ENCODE assay signal across 7 mouse cellular contexts in genomic region chr7:5052931-5053343, GRCm38 (mm10). TPM values are rescaled to one million over a fixed set of nuclear protein-coding genes. Genes with fewer than 3 reads are reported as not detected.
DNase-seq lines count a peak whose midpoint lies in the region; ATAC-seq and TF ChIP-seq lines count a peak whose summit lies in the region.

No protein-coding gene starts in this region.

- no peaks in the 10 kb centered on the region for H3K36me3 ChIP-seq in lung, embryonic 15.5 days
- H3K36me3 ChIP-seq in intestine, postnatal 0 days (ENCODE audit: control insufficient read depth, insufficient read depth) = no peaks in the 10 kb centered on the region
- H3K36me3 ChIP-seq in splenic B cell, adult 2 months (ENCODE audit: control insufficient read depth, insufficient read depth, low read length, poor library complexity, severe bottlenecking) = no peaks in the 10 kb centered on the region

- H3K4me3 ChIP-seq in lung, embryonic 15.5 days = peak overlapping the region; percentile 85
- peak overlapping the region; percentile 61 for H3K4me3 ChIP-seq in embryonic fibroblast, embryonic 13.5 days (ENCODE audit: insufficient read depth, low read length)
- peak overlapping the region; percentile 57 for H3K4me3 ChIP-seq in intestine, postnatal 0 days (ENCODE audit: low read depth, low read length)

- peaks cover 39% of the 10 kb centered on the region for H3K4me1 ChIP-seq in lung, embryonic 15.5 days
- H3K4me1 ChIP-seq in embryonic fibroblast, embryonic 13.5 days (ENCODE audit: control insufficient read depth, insufficient read depth, low read length) = no peaks in the 10 kb centered on the region
- H3K4me1 ChIP-seq in intestine, postnatal 0 days (replicated peaks; ENCODE audit: control insufficient read depth, insufficient read depth, low read length) = no peaks in the 10 kb centered on the region

- peak overlapping the region; percentile 94 for H3K4me2 ChIP-seq in lung, embryonic 15.5 days
- peak overlapping the region; percentile 89 for H3K4me2 ChIP-seq in intestine, postnatal 0 days (replicated peaks; ENCODE audit: low read depth)

- WGBS in lung, embryonic 15.5 days = 4% methylated on average over 45 of the region's 45 CpGs
- 6% methylated on average over 45 of the region's 45 CpGs for WGBS in intestine, postnatal 0 days

- no peak for TF ChIP-seq CTCF in embryonic fibroblast, embryonic 13.5 days (IDR thresholded peaks at IDR 0.05; ENCODE audit: borderline replicate concordance, insufficient read depth, low read length)
- TF ChIP-seq CTCF in intestine, postnatal 0 days (IDR thresholded peaks at IDR 0.05; ENCODE audit: low read depth) = no peak

- no peak for ATAC-seq in lung, embryonic 15.5 days (ENCODE audit: borderline replicate concordance, extremely low read depth, low FRiP score, low TSS enrichment)
- no peak for ATAC-seq in intestine, postnatal 0 days

- peak overlapping the region; percentile 36; the same call in 1 of the 2 replicates for H3K9ac ChIP-seq in lung, embryonic 15.5 days
- no peak overlapping the region for H3K9ac ChIP-seq in intestine, postnatal 0 days (ENCODE audit: low read depth, low read length)

- DNase-seq in lung, postnatal 14 days = no peak
- peak; percentile 31 for DNase-seq in splenic B cell, adult 2 months (ENCODE audit: low read depth, low spot score)
- DNase-seq in layer of hippocampus, adult 9-10 months (ENCODE audit: low spot score) = no peak
- DNase-seq in spleen, adult 18-20 months = no peak

- no peaks in the 10 kb centered on the region for H3K9me3 ChIP-seq in lung, embryonic 15.5 days
- H3K9me3 ChIP-seq in intestine, postnatal 0 days (ENCODE audit: control insufficient read depth) = no peaks in the 10 kb centered on the region

- no peak overlapping the region for H3K27ac ChIP-seq in lung, embryonic 15.5 days
- no peak overlapping the region for H3K27ac ChIP-seq in embryonic fibroblast, embryonic 13.5 days (ENCODE audit: insufficient read depth, low read length)
- no peak overlapping the region for H3K27ac ChIP-seq in intestine, postnatal 0 days (ENCODE audit: low read depth, low read length)

- 0 out of 2 replicates have a peak, but pooled peaks have one; percentile 16 for TF ChIP-seq POLR2A in embryonic fibroblast, embryonic 13.5 days (IDR thresholded peaks at IDR 0.05; ENCODE audit: low read depth, low read length)

- H3K27me3 ChIP-seq in lung, embryonic 15.5 days = peaks cover 63% of the 10 kb centered on the region
- peaks cover 62% of the 10 kb centered on the region for H3K27me3 ChIP-seq in intestine, postnatal 0 days (replicated peaks; ENCODE audit: control insufficient read depth, insufficient read depth, low read length)
- no peaks in the 10 kb centered on the region for H3K27me3 ChIP-seq in splenic B cell, adult 2 months (ENCODE audit: control insufficient read depth, insufficient read depth, low read length, poor library complexity, severe bottlenecking)

RNA-seq across cellular contexts. Expression of gene Zfp580, which starts 1.6 kb away (rescaled TPM):
- polyA plus RNA-seq in lung, embryonic 15.5 days (2015; fragmentation: Nextera tagmentation; extraction: Ambion mirVana) = 29.2 and 30.0 TPM in 2 replicates
- 11.8 and 18.1 TPM in 2 replicates for polyA plus RNA-seq in embryonic fibroblast, embryonic 13.5 days (2011; ENCODE audit: insufficient read length, low read depth, missing spikeins)
- polyA plus RNA-seq in intestine, postnatal 0 days (2015; fragmentation: Nextera tagmentation; extraction: Ambion mirVana) = 15.8 and 16.9 TPM in 2 replicates

RNA-seq across cellular contexts. Expression of gene U2af2, which starts 9.0 kb away (rescaled TPM):
- polyA plus RNA-seq in lung, embryonic 15.5 days (2015; fragmentation: Nextera tagmentation; extraction: Ambion mirVana) = 147 and 150 TPM in 2 replicates
- polyA plus RNA-seq in embryonic fibroblast, embryonic 13.5 days (2011; ENCODE audit: insufficient read length, low read depth, missing spikeins) = 193 and 210 TPM in 2 replicates
- polyA plus RNA-seq in intestine, postnatal 0 days (2015; fragmentation: Nextera tagmentation; extraction: Ambion mirVana) = 48.3 and 51.4 TPM in 2 replicates

RNA-seq across cellular contexts. Expression of gene Zfp784, which starts 14.7 kb away (rescaled TPM):
- polyA plus RNA-seq in lung, embryonic 15.5 days (2015; fragmentation: Nextera tagmentation; extraction: Ambion mirVana) = 4.9 and 5.0 TPM in 2 replicates
- polyA plus RNA-seq in embryonic fibroblast, embryonic 13.5 days (2011; ENCODE audit: insufficient read length, low read depth, missing spikeins) = 1.4 and 2.2 TPM in 2 replicates
- polyA plus RNA-seq in intestine, postnatal 0 days (2015; fragmentation: Nextera tagmentation; extraction: Ambion mirVana) = 6.4 and 6.5 TPM in 2 replicates

RNA-seq across cellular contexts. Expression of gene 4632433K11Rik, which starts 19.0 kb away (rescaled TPM):
- not detected in 2 replicates for polyA plus RNA-seq in lung, embryonic 15.5 days (2015; fragmentation: Nextera tagmentation; extraction: Ambion mirVana)
- polyA plus RNA-seq in embryonic fibroblast, embryonic 13.5 days (2011; ENCODE audit: insufficient read length, low read depth, missing spikeins) = 1.5 and 1.8 TPM in 2 replicates
- not detected in 2 replicates for polyA plus RNA-seq in intestine, postnatal 0 days (2015; fragmentation: Nextera tagmentation; extraction: Ambion mirVana)

RNA-seq across cellular contexts. Expression of gene Epn1, which starts 27.1 kb away (rescaled TPM):
- 55.1 and 60.5 TPM in 2 replicates for polyA plus RNA-seq in lung, embryonic 15.5 days (2015; fragmentation: Nextera tagmentation; extraction: Ambion mirVana)
- polyA plus RNA-seq in embryonic fibroblast, embryonic 13.5 days (2011; ENCODE audit: insufficient read length, low read depth, missing spikeins) = 66.2 and 69.3 TPM in 2 replicates
- 98.0 and 106 TPM in 2 replicates for polyA plus RNA-seq in intestine, postnatal 0 days (2015; fragmentation: Nextera tagmentation; extraction: Ambion mirVana)
